Mouse (Mus musculus) T-helper 1 cell (primary cell): ENCODE measurements around the gene Gm44511.
"Not testable (repeated sequence)": the region's sequence is repeated elsewhere in the genome, so short reads cannot be mapped to it uniquely, and the experiment has no call there.

Source experiments
- in situ Hi-C: fragments of 300-600 bp; cut with MboI, MseI; formaldehyde crosslinking; loops from one replicate; pipeline ENCODE4 v1.15.1; 2025; ENCODE audit warnings: high pct_unique_total_duplicates

Gm44511 gene

DNA sequence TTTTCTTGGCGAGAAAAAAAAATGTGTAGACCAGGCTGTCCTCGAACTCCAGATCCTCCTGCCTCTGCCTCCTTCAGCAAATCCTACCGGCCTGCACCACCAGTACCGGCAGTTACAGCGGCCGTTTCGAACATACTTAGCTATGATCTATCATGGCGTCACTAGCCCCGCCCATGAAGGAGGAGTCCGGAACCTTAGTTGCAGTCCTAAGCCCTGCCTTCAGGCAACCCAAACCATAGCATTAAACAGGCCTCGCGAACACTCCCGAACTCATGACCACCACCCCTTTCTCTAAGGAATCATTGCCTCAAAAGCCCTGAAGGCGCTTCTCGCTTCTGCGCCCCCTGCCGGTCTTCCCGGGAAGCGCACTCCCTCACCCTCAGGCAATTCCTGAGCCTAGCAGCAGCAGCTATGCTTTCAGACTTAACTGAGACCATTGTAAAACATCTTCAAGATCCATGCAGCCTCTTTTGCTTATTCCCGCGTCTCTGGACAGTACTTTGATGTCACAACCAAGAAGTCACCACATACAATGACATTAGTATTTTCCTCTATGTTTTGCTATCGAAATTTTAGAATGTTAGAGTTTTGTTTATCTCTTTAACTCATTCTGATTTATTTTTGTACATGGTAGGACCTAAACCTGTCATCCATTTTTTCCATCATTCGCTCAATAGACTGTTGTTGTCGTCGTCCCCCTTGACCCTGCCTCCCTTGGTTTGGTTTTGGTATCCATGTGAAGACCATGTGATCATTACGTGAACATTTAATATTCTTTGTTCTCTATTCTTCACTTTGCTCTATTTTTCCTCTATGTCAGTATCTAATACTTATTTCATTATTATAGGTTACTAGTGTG is 22.9 kb downstream of the Gm44511 start:
- in situ Hi-C loops, result no loop called here

GRCm38 (mm10) chr6:128802557-128802956 is 23.6 kb downstream of the Gm44511 start:
- in situ Hi-C loops, result no loop called here

DNA sequence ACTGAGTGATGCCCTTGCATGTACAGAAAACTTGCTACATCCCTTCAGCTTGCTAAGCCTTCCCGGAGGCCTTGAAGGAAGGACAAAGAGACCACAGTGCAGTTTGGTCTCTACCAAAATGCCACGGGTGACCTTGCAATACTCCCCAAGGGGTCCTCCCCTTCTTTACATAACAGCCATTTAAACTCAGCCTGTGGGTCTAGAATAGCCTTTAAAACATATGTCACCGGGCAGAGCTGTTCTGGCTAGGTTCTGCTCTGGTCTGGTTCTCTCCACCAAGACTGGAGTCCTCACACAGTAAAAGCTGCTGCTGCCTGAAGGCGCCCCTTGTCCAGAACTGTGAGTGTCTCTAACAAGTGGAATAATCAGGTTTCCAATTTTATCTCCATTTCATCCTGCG is 25.4 kb downstream of the Gm44511 start:
- in situ Hi-C loops, result not testable (repeated sequence)

DNA sequence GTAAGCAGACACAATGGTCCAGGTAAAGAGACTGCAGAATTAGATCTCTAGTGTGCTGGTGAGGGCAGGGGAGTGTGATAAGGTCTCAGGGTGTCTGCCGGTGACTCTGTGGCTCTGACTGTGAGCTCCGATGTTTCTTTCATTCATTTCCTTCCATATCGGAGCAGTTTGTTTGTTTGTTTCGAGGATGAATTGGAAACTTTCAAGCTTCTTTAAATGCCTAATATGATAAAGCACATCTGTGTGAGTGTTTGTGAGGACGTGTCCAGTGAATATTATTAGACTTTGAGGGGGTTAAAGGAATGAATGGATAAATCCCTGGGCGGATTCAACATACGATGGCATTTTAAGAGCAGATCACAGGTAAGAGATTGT is 26.2 kb downstream of the Gm44511 start:
- in situ Hi-C loops, result loop anchor here (5.0 kb wide), 2 partner anchors 38 to 42 kb away; no protein-coding TSS in a partner anchor

- in situ Hi-C loops, result loop anchor here (5.0 kb wide), 2 partner anchors 37 to 43 kb away; no protein-coding TSS in a partner anchor
These were observed 26.8 kb downstream of the Gm44511 start for GRCm38 (mm10) chr6:128799144-128799895.

GRCm38 (mm10) chr6:128798772-128799143 is 27.4 kb downstream of the Gm44511 start:
- in situ Hi-C loops, result loop anchor here (5.0 kb wide), 2 partner anchors 36 to 44 kb away; no protein-coding TSS in a partner anchor

DNA sequence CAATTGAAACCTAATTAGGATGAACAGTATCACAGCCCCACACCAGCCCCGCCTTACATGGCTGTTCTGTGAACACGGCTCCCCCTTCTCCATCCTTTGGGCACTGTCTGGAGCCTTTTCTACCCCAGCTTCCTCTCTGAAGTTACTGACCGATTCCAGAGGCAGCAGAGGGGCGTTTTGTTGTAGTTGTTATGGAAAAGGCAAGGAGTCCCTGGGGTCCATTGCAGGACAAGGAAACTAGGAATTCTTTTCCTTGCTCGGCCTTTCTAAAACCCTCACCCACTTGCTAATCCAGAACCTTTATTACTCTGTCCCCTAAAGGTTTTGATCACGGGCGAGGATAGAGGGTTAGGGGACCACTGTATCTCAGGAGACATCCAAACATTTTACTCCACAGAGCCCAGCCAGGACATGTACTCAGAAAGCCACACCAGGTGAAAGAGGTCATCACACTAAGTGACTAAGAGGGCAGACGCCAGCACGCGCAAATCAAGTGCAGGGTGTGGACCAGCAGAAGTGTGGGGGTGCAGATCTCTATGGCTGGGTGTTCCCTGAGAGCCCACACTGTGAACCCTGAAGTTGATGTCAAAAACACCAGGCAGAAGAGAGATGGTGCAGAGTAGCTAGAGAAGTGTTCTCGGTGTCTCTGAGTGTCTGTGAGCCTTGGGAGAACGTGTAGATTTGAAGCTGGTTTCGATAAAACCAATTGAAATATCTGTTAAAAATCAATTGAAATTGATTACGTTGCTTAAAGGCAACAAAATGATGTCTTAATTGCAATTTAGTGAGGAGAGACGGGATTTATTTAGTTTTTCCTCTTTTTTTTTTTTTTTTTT is 28.0 kb downstream of the Gm44511 start:
- in situ Hi-C loops, result loop anchor here (5.0 kb wide), 2 partner anchors 36 to 44 kb away; no protein-coding TSS in a partner anchor

- in situ Hi-C loops, result loop anchor here (5.0 kb wide), 2 partner anchors 35 to 45 kb away; no protein-coding TSS in a partner anchor
These were observed 28.8 kb downstream of the Gm44511 start for GRCm38 (mm10) chr6:128797185-128797905.

GRCm38 (mm10) chr6:128796321-128796955 is 29.7 kb downstream of the Gm44511 start:
- in situ Hi-C loops, result loop anchor here (5.0 kb wide), 2 partner anchors 34 to 46 kb away; no protein-coding TSS in a partner anchor

- in situ Hi-C loops, result no loop called here
These were observed 32.4 kb downstream of the Gm44511 start for GRCm38 (mm10) chr6:128793734-128794133.

- in situ Hi-C loops, result not testable (repeated sequence)
These were observed 35.6 kb downstream of the Gm44511 start for GRCm38 (mm10) chr6:128790491-128790994.

DNA sequence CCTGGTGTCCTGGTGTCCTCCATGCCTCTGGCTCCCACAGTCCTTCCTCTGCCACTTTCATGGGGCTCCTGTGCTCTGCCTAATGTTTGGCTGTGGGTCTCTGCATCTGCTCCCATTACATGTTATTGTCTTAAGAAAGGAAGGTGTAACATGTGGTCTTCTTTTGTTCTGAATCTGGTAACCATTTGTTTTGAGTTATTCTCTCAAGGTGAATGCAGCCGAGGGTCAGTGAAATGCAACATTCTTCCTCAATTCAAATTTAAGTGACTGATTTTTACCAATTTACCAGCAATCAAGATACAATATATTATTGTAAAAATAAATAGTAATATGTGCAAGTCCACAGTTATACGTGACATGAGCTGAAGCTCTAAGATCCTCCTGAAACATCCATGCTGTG is 37.0 kb downstream of the Gm44511 start, which contains the start of gene Klrb1c:
Klrb1c (minus strand) TSS at position 101 of the 400 bp plus-strand sequence.
- in situ Hi-C loops, result no loop called here

DNA sequence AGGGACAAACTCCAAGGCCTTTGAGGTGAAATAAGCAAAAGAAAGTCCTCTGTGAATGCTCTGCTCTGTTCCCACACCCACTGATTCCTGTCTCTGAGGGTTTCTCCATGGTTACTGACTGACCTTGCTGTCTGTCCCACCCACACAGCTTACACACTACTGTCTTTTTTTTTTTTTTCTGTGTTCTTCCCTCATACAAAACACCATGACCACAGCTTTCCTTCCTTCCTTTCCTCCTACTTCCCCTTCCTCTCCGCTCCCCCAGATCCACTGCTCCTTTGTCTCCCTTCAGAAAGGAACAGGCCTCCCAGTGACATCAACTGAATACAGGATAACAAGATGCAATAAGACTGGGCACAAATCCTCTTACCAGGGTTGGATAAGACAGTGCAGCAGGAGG is 37.6 kb downstream of the Gm44511 start:
- in situ Hi-C loops, result no loop called here

- in situ Hi-C loops, result not testable (repeated sequence)
These were observed 39.7 kb downstream of the Gm44511 start for GRCm38 (mm10) chr6:128786396-128786795.

DNA sequence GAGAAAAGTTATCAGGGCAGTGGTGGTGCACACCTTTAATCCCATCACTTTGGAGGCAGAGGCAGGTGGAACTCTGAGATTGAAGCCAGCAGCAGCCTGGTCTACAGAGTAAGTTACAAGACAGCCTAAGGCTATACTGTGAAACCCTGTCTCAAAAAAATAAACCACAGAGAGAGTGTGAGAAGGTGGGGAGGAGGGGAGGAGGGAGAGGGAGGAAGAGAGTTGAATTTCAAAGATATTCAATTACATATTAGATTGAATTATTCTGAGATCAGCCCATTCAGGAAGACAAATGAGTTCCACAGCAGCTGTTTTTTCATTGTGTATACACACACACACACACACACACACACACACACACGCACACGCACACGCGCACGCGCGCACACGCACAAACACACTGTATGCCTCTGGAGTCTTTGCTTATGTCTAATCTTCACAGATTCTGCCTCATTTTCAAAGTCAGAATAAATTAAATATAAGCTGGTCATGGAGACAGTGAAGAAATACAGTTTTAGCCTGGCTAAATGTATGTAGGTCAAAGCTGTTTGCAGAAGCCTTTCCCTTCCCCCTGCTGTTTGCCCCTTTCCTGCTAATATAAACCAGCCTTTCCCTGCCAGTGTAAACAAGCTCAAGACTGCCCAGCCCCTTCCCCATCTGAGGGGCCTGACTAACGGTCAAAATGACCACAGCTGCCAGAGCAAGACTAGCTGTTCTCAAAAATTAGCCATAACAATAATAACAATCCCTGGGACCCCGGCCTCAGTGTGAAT is 56.4 kb downstream of the Gm44511 start:
- in situ Hi-C loops, result loop anchor here (5.0 kb wide), 1 partner anchor 68 kb away; no protein-coding TSS in a partner anchor

DNA sequence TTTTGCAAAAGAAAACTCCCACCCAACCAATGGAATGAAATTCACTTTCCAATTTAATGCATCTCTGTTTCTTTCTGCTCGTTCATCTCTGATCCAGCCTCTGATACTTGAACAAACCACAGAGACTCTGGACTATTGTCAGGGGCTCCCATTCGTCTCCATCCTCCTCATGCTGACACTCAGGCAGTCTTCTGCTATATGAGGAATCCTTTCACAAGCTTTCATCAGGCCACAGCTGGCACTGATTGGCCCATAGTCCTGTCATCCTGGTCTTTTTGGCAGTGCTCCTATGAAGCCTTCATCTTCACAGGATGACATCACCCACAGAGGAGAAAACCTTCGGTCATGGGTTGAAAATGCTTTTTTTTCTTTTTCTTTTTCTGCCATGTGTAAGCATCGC is 58.1 kb downstream of the Gm44511 start:
- in situ Hi-C loops, result loop anchor here (5.0 kb wide), 1 partner anchor 69 kb away; no protein-coding TSS in a partner anchor

- in situ Hi-C loops, result loop anchor here (5.0 kb wide), 1 partner anchor 71 kb away; no protein-coding TSS in a partner anchor
These were observed 59.4 kb downstream of the Gm44511 start for GRCm38 (mm10) chr6:128766486-128767254.

DNA sequence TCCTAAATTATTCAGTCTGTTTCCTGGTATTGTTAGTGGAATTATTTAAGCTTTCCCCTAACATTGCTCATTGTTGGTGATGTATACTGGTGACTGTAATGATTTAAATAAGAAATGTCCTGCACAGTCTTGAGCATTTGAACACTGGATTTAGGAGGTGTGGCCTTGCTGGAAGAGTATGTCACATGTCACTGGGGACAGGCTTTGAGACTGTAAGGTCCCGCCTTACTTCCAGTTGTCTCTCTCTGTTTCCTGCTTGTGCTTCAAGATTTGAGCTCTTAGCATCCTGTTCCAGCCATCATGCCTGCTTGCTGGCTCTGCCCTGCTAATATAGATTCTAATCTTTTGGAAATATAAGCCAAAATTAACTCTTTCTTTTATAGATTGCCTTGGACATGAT is 60.9 kb downstream of the Gm44511 start:
- in situ Hi-C loops, result loop anchor here (5.0 kb wide), 1 partner anchor 72 kb away; no protein-coding TSS in a partner anchor
